Mouse (Mus musculus) stomach, postnatal 0 days (tissue): Measurements from ENCODE around the gene Krt87. TPM values are rescaled to one million over a fixed set of nuclear protein-coding genes. Genes with fewer than 3 reads are reported as not detected.
A peak's percentile ranks its signal among the peaks of the same experiment; 100 is the strongest.

ENCODE experiments used
- ATAC-seq: fragments of 200-750 bp; cut with Nextera tagmentation; 2 replicates; pipeline ENCODE4 v1.8.0; 2017; ENCODE audit not compliant: low FRiP score, low TSS enrichment
- DNase-seq: peaks from one replicate; pipeline ENCODE4 v3.0.0-alpha.2; 2016; ENCODE audit warnings: low spot score
- H3K27ac ChIP-seq: fragments of 300-500 bp; sonication (generic); replicated peaks from 2 replicates; pipeline ENCODE4 v1.5.1; 2014; ENCODE audit warnings: mild to moderate bottlenecking, control low read depth
- H3K27me3 ChIP-seq: fragments of 300-500 bp; sonication (generic); 2 replicates; pipeline ENCODE4 v1.6.1; 2014; ENCODE audit warnings: low read length; ENCODE audit not compliant: control insufficient read depth, insufficient read depth
- H3K36me3 ChIP-seq: fragments of 300-500 bp; sonication (generic); 2 replicates; pipeline ENCODE4 v1.6.1; 2014; ENCODE audit warnings: low read length, mixed read lengths; ENCODE audit not compliant: control insufficient read depth, insufficient read depth
- H3K4me1 ChIP-seq: fragments of 300-500 bp; sonication (generic); replicated peaks from 2 replicates; pipeline ENCODE4 v1.6.1; 2014; ENCODE audit warnings: antibody characterized with exemption; ENCODE audit not compliant: control insufficient read depth, insufficient read depth
- H3K4me2 ChIP-seq: fragments of 300-500 bp; sonication (generic); replicated peaks from 2 replicates; pipeline ENCODE4 v1.6.1; 2014; ENCODE audit warnings: low read depth, mild to moderate bottlenecking, control low read depth, moderate library complexity
- H3K4me3 ChIP-seq: fragments of 300-500 bp; sonication (generic); 2 replicates; pipeline ENCODE4 v1.5.1; 2014; ENCODE audit warnings: low read depth, low read length, control low read depth
- H3K9ac ChIP-seq: fragments of 300-500 bp; sonication (generic); 2 replicates; pipeline ENCODE4 v1.6.1; 2014; ENCODE audit warnings: mild to moderate bottlenecking, low read length, control low read depth, mixed read lengths
- H3K9me3 ChIP-seq: fragments of 300-500 bp; sonication (generic); 2 replicates; pipeline ENCODE4 v1.6.1; 2016; ENCODE audit warnings: low read length; ENCODE audit not compliant: control insufficient read depth
- CTCF ChIP-seq: IDR thresholded peaks from 2 replicates; pipeline ENCODE4 v1.5.1; 2016; ENCODE audit warnings: antibody characterized with exemption, low read depth, mild to moderate bottlenecking, moderate library complexity
- EP300 ChIP-seq: optimal IDR thresholded peaks from 2 replicates; pipeline ENCODE3; 2016; ENCODE audit warnings: antibody characterized with exemption
- WGBS: fragments of 180-500 bp; shearing (Covaris S2); extraction: QIAGEN DNeasy Blood & Tissue Kit; methylation state at CpG from one replicate; pipeline ENCODE4 v1.1.7; 2014; 5-methylcytosine and 5-hydroxymethylcytosine counted together
- polyA plus RNA-seq: library from polyadenylated mRNA; unstranded; fragments of >200 nt; fragmentation: Nextera tagmentation; extraction: Ambion mirVana; gene quantifications from 2 replicates; pipeline ENCODE4 v1.2.1, GENCODE M21; 2015

Gene Krt87
- polyA plus RNA-seq, 1 experiment from 2014 or later: 0.24 TPM

DNA sequence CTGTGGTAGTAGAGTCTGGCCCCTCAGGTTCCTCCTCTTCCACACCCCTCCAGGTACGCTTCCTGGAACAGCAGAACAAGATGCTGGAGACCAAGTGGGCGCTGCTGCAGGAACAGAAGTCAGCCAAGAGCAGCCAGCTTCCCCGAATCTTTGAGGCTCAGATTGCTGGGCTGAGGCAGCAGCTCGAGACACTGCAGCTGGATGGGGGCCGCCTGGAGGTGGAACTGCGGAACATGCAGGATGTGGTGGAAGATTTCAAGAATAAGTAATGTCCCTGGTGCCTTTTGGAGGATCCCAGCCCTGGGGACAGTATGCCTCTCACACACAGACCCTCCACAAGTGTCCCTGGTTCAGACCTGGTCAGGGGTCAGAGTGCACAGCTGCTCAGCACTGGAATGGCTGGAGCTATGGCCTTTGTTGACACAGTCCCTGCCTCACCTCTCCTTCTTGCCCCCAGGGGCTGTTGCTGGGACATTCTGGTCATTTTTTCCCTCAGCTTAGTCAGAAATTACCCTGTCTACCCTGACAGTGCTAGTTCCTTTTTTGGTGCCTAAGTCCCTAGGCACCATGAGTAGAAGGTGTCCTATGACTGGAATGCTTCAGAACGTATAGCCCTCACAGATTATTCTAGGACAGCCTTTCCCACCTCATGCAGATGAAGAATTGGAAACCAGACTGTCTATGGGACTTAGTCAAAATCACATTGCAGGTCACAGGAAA, 24.5 kb downstream of the Krt87 start:
- Histone ChIP-seq H3K27ac (peak overlapping the region; percentile 35; the same call in 1 of the 2 replicates), H3K36me3 (no peaks in the 10 kb centered on the region), H3K27me3 (no peaks in the 10 kb centered on the region), H3K4me3 (no peak overlapping the region), H3K9ac (no peak overlapping the region), H3K4me1 (no peaks in the 10 kb centered on the region), H3K9me3 (no peaks in the 10 kb centered on the region), H3K4me2 (peak overlapping the region; percentile 56)
- DNase-seq (peak; percentile 46), ATAC-seq (no peak)
- 42% methylated on average over 7 of the region's 7 CpGs for WGBS
- TF ChIP-seq CTCF (peak; percentile 57), EP300 (no peak)

- WGBS: 25% methylated on average over 31 of the region's 31 CpGs
- H3K4me3 ChIP-seq: peak overlapping the region; percentile 36
- peak overlapping the region; percentile 77 for H3K27ac ChIP-seq
- no peaks in the 10 kb centered on the region for H3K4me1 ChIP-seq
- no peaks in the 10 kb centered on the region for H3K9me3 ChIP-seq
- no peaks in the 10 kb centered on the region for H3K36me3 ChIP-seq
- TF ChIP-seq EP300: no peak
- TF ChIP-seq CTCF: no peak
- no peaks in the 10 kb centered on the region for H3K27me3 ChIP-seq
- ATAC-seq: peak; percentile 82
- DNase-seq: peak; percentile 88
- peak overlapping the region; percentile 61 for H3K9ac ChIP-seq
- H3K4me2 ChIP-seq: peak overlapping the region; percentile 56
These were observed 26.4 kb downstream of the Krt87 start for GRCm38 (mm10) chr15:101412188-101412587.

- no peaks in the 10 kb centered on the region for H3K9me3 ChIP-seq
- TF ChIP-seq EP300: no peak
- no peak for TF ChIP-seq CTCF
- peak within 1 kb of the TSS; percentile 77 for H3K27ac ChIP-seq
- 32% methylated on average over 2 of the region's 2 CpGs for WGBS
- no peaks in the 10 kb centered on the region for H3K27me3 ChIP-seq
- H3K4me3 ChIP-seq: peak within 1 kb of the TSS; percentile 36
- no peaks in the 10 kb centered on the region for H3K4me1 ChIP-seq
- peak within 1 kb of the TSS; percentile 61 for H3K9ac ChIP-seq
- DNase-seq: peak; percentile 56
- ATAC-seq: peak; percentile 61
- H3K4me2 ChIP-seq: peak within 1 kb of the TSS; percentile 56
- H3K36me3 ChIP-seq: no peaks in the 10 kb centered on the region
These were observed 27.8 kb downstream of the Krt87 start, which contains the start of gene Krt7 for GRCm38 (mm10) chr15:101410775-101411174. Krt7 (plus strand) TSS chr15:101411043.

- Histone ChIP-seq H3K9ac (no peak overlapping the region), H3K9me3 (no peaks in the 10 kb centered on the region), H3K27me3 (no peaks in the 10 kb centered on the region), H3K4me1 (no peaks in the 10 kb centered on the region), H3K4me3 (no peak overlapping the region), H3K4me2 (no peak overlapping the region), H3K36me3 (no peaks in the 10 kb centered on the region), H3K27ac (no peak overlapping the region)
- ATAC-seq: no peak
- WGBS: 77% methylated on average over 8 of the region's 8 CpGs
- TF ChIP-seq EP300 (no peak), CTCF (no peak)
- no peak for DNase-seq
These were observed 40.3 kb downstream of the Krt87 start for GRCm38 (mm10) chr15:101398269-101398668.

- Histone ChIP-seq H3K36me3 (no peaks in the 10 kb centered on the region), H3K9me3 (no peaks in the 10 kb centered on the region), H3K27me3 (no peaks in the 10 kb centered on the region), H3K4me1 (no peaks in the 10 kb centered on the region), H3K27ac (no peak overlapping the region), H3K4me2 (no peak overlapping the region), H3K9ac (no peak overlapping the region), H3K4me3 (no peak overlapping the region)
- WGBS: 57% methylated on average over 2 of the region's 2 CpGs
- no peak for DNase-seq
- no peak for ATAC-seq
- TF ChIP-seq CTCF (no peak), EP300 (no peak)
These were observed 40.9 kb downstream of the Krt87 start for GRCm38 (mm10) chr15:101397683-101398082.

DNA sequence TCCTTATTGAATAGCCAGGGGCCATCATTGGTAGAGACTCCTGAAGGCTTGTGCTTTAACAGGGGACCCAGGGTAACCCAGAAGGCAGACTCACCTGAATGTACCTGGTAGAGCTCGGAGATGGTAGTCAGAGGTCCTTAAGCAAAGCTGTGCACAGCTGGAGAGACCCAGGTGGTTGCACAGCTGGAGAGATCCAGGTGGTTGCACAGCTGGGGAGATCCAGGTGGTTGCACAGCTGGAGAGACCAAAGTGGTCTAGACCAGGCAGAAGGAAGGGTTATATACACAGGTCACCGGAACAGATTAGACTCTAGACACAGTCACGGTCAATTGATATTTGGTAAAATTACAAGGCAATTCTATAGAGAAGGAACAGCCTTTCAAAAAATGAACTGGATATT, 41.7 kb downstream of the Krt87 start:
- WGBS: 63% methylated on average over 3 of the region's 3 CpGs
- Histone ChIP-seq H3K27me3 (no peaks in the 10 kb centered on the region), H3K4me1 (no peaks in the 10 kb centered on the region), H3K9me3 (no peaks in the 10 kb centered on the region), H3K4me2 (no peak overlapping the region), H3K27ac (no peak overlapping the region), H3K4me3 (no peak overlapping the region), H3K9ac (no peak overlapping the region), H3K36me3 (no peaks in the 10 kb centered on the region)
- DNase-seq (no peak), ATAC-seq (no peak)
- TF ChIP-seq CTCF (no peak), EP300 (no peak)
